Mouse (Mus musculus) cerebellum, adult 2 months (tissue): ENCODE measurements around the gene Ankrd37. TPM values are rescaled to one million over a fixed set of nuclear protein-coding genes. Genes with fewer than 3 reads are reported as not detected.
A peak's percentile ranks its signal among the peaks of the same experiment; 100 is the strongest.

Experiments used
- DNase-seq, 2 experiments: peaks; one replicate each; pipeline ENCODE4 v3.0.0; 2021
- H3K27ac ChIP-seq: fragments of 200-500 bp; 2 replicates; pipeline ENCODE4 v1.5.1; 2012; ENCODE audit warnings: low read length, control low read depth, inconsistent platforms; ENCODE audit not compliant: insufficient read depth
- H3K27me3 ChIP-seq: fragments of 200-500 bp; 2 replicates; pipeline ENCODE4 v1.6.1; 2012; ENCODE audit warnings: inconsistent platforms, mild to moderate bottlenecking, low read length, moderate library complexity; ENCODE audit not compliant: control insufficient read depth, insufficient read depth
- H3K4me1 ChIP-seq: fragments of 200-500 bp; 2 replicates; pipeline ENCODE4 v1.6.1; 2011; ENCODE audit warnings: low read length; ENCODE audit not compliant: control insufficient read depth, insufficient read depth
- H3K4me3 ChIP-seq: fragments of 200-500 bp; replicated peaks from 2 replicates; pipeline ENCODE3; 2011; ENCODE audit warnings: mild to moderate bottlenecking, low read depth, low read length, control low read depth; ENCODE audit not compliant: insufficient read depth
- CTCF ChIP-seq: fragments of 200-500 bp; IDR thresholded peaks from 2 replicates; pipeline ENCODE4 v1.5.1; 2011; ENCODE audit warnings: low read depth, mild to moderate bottlenecking, control low read depth, low read length, moderate library complexity, borderline replicate concordance; ENCODE audit not compliant: insufficient read depth
- POLR2A ChIP-seq: fragments of 200-500 bp; IDR thresholded peaks from 2 replicates; pipeline ENCODE4 v1.6.1; 2011; ENCODE audit warnings: low read length, control low read depth, borderline replicate concordance; ENCODE audit not compliant: insufficient read depth
- WGBS: fragments of 180-500 bp; shearing (Covaris S2); methylation state at CpG from one replicate; pipeline ENCODE4 v1.1.7; 2018; 5-methylcytosine and 5-hydroxymethylcytosine counted together
- polyA plus RNA-seq: library from polyadenylated mRNA; depleted of rRNA; stranded (reverse); fragments of >200 nt; gene quantifications from 2 replicates; pipeline ENCODE4 v1.2.3, GENCODE M21; 2012; rRNA removed

Gene Ankrd37
- polyA plus RNA-seq, 1 experiment = 19.6 TPM

- H3K27ac ChIP-seq = no peak overlapping the region
- DNase-seq = no peak
- 97% methylated on average over 4 of the region's 4 CpGs for WGBS
- TF ChIP-seq POLR2A (no peak), CTCF (no peak)
- H3K27me3 ChIP-seq = no peaks in the 10 kb centered on the region
- H3K4me1 ChIP-seq = no peaks in the 10 kb centered on the region
- H3K4me3 ChIP-seq = no peak overlapping the region
Observed at GRCm38 (mm10) chr8:45990631-45991310, 14.7 kb downstream of the Ankrd37 start.

- H3K4me1 ChIP-seq = no peaks in the 10 kb centered on the region
- no peak overlapping the region for H3K4me3 ChIP-seq
- H3K27ac ChIP-seq = no peak overlapping the region
- WGBS = 64% methylated on average over 2 of the region's 2 CpGs
- DNase-seq = no peak
- H3K27me3 ChIP-seq = no peaks in the 10 kb centered on the region
- TF ChIP-seq CTCF (no peak), POLR2A (no peak)
Observed at GRCm38 (mm10) chr8:45988189-45988588, 17.3 kb downstream of the Ankrd37 start.

- H3K27me3 ChIP-seq = no peaks in the 10 kb centered on the region
- no peak overlapping the region for H3K4me3 ChIP-seq
- TF ChIP-seq POLR2A = no peak
- no peak for TF ChIP-seq CTCF
- no peak for DNase-seq
- H3K4me1 ChIP-seq = no peaks in the 10 kb centered on the region
- H3K27ac ChIP-seq = no peak overlapping the region
- WGBS = 72% methylated on average over 3 of the region's 3 CpGs
Observed at GRCm38 (mm10) chr8:45986665-45987064, 18.8 kb downstream of the Ankrd37 start.

- H3K27me3 ChIP-seq = no peaks in the 10 kb centered on the region
- no peak overlapping the region for H3K27ac ChIP-seq
- H3K4me1 ChIP-seq = peaks cover 3% of the 10 kb centered on the region; the same call in 1 of the 2 replicates
- no peak for TF ChIP-seq CTCF
- TF ChIP-seq POLR2A = no peak
- DNase-seq = no peak
- WGBS = 58% methylated on average over 11 of the region's 11 CpGs
- peak overlapping the region; percentile 88 for H3K4me3 ChIP-seq
Observed at GRCm38 (mm10) chr8:45975837-45976468, 29.6 kb downstream of the Ankrd37 start.

GRCm38 (mm10) chr8:45975126-45975836 is 30.2 kb downstream of the Ankrd37 start, which contains the start of the genes 1700029J07Rik and Ufsp2:
1700029J07Rik (minus strand) TSS chr8:45975252.
Ufsp2 (plus strand) TSS chr8:45975528.
- Histone ChIP-seq H3K4me3 (peak within 1 kb of the TSS; percentile 88), H3K27me3 (no peaks in the 10 kb centered on the region), H3K27ac (peak within 1 kb of the TSS; percentile 22), H3K4me1 (peaks cover 3% of the 10 kb centered on the region; the same call in 1 of the 2 replicates)
- DNase-seq = peak; percentile 98 to 99
- WGBS = under 1% methylated on average over 57 of the region's 57 CpGs
- peak; percentile 27; the same call in 1 of the 2 replicates for TF ChIP-seq CTCF
- peak; percentile 94 for TF ChIP-seq POLR2A

GRCm38 (mm10) chr8:45973988-45974505 is 31.5 kb downstream of the Ankrd37 start:
- Histone ChIP-seq H3K27ac (no peak overlapping the region), H3K27me3 (no peaks in the 10 kb centered on the region), H3K4me3 (no peak overlapping the region), H3K4me1 (peaks cover 3% of the 10 kb centered on the region; the same call in 1 of the 2 replicates)
- TF ChIP-seq CTCF (no peak), POLR2A (no peak)
- no peak for DNase-seq
- WGBS = 63% methylated on average over 8 of the region's 8 CpGs

- no peaks in the 10 kb centered on the region for H3K27me3 ChIP-seq
- peaks cover 3% of the 10 kb centered on the region; the same call in 1 of the 2 replicates for H3K4me1 ChIP-seq
- WGBS = 97% methylated on average over 12 of the region's 12 CpGs
- H3K4me3 ChIP-seq = no peak overlapping the region
- no peak overlapping the region for H3K27ac ChIP-seq
- no peak for DNase-seq
- no peak for TF ChIP-seq CTCF
- TF ChIP-seq POLR2A = no peak
Observed at GRCm38 (mm10) chr8:45970894-45971293, 34.6 kb downstream of the Ankrd37 start.

- H3K4me3 ChIP-seq = no peak overlapping the region
- WGBS = 59% methylated on average over 2 of the region's 2 CpGs
- H3K27me3 ChIP-seq = no peaks in the 10 kb centered on the region
- TF ChIP-seq CTCF (no peak), POLR2A (no peak)
- no peaks in the 10 kb centered on the region for H3K4me1 ChIP-seq
- DNase-seq = no peak
- no peak overlapping the region for H3K27ac ChIP-seq
Observed at GRCm38 (mm10) chr8:45950622-45951021, 54.9 kb downstream of the Ankrd37 start.

Other genes starting within 250 kb of the Ankrd37 start
- gene Pdlim3, start 120.2 kb downstream of the Ankrd37 start, polyA plus RNA-seq = 3.8 and 4.2 TPM in 2 replicates
- not detected in 2 replicates for gene Ccdc110, start 71.1 kb downstream of the Ankrd37 start, polyA plus RNA-seq
- gene 1700029J07Rik, start 30.5 kb downstream of the Ankrd37 start, polyA plus RNA-seq = 5.1 and 6.9 TPM in 2 replicates
- gene Ufsp2, start 30.2 kb downstream of the Ankrd37 start, polyA plus RNA-seq = 68.1 and 71.4 TPM in 2 replicates
- gene Lrp2bp, start 6.4 kb downstream of the Ankrd37 start, polyA plus RNA-seq = 0.29 and 0.34 TPM in 2 replicates
- gene Cfap97, start 146.1 kb upstream of the Ankrd37 start, polyA plus RNA-seq = 17.4 and 17.5 TPM in 2 replicates
- 35.4 and 36.1 TPM in 2 replicates for gene Snx25, start 146.5 kb upstream of the Ankrd37 start, polyA plus RNA-seq
- 876 and 917 TPM in 2 replicates for gene Slc25a4, start 205.6 kb upstream of the Ankrd37 start, polyA plus RNA-seq